ENCODE assay signal across 9 mouse cellular contexts in genomic region chr19:60468846-60469245, GRCm38 (mm10). TPM values are rescaled to one million over a fixed set of nuclear protein-coding genes. Genes with fewer than 3 reads are reported as not detected.
DNase-seq lines count a peak whose midpoint lies in the region; ATAC-seq lines count a peak whose summit lies in the region.
"Had no signal": no experiment of that assay in that cellular context is flagged by ENCODE, and none has a peak within 500 bp of the region (broad histone marks: within the 10 kb centered on the region; RNA-seq: fewer than 3 reads in every experiment).

No protein-coding gene starts in this region.

- intact Hi-C loops in gastrocnemius, postnatal 36 days (cut with DNase I) = no loop called here

- WGBS in midbrain, embryonic 14.5 days = under 1% methylated on average over 10 of the region's 10 CpGs

- DNase-seq in urinary bladder, postnatal 25 days (ENCODE audit: low spot score) = peak; percentile 33
- DNase-seq in urinary bladder, postnatal 10 days (ENCODE audit: low spot score) = no peak
- DNase-seq in embryo, embryonic 11.5 days (ENCODE audit: low read depth, low spot score) = peak; percentile 57
- DNase-seq in kidney, adult 9 months = peak; percentile 59
- DNase-seq in midbrain, embryonic 14.5 days = peak; percentile 72
- peak; percentile 25 for DNase-seq in yolk sac, embryonic 10.5 days (ENCODE audit: low spot score)
- DNase-seq in gastrocnemius, postnatal 36 days = no peak

- peak overlapping the region; percentile 13; the same call in 1 of the 2 replicates for H3K9ac ChIP-seq in midbrain, embryonic 14.5 days (replicated peaks; ENCODE audit: low read length)
- H3K9ac ChIP-seq: limb, embryonic 15.5 days had no signal

- peak overlapping the region; percentile 61 for H3K4me2 ChIP-seq in midbrain, embryonic 14.5 days (ENCODE audit: low read length)
- H3K4me2 ChIP-seq: limb, embryonic 15.5 days had no signal

- H3K4me1 ChIP-seq in midbrain, embryonic 14.5 days (ENCODE audit: control insufficient read depth, insufficient read depth, low read length) = peaks cover 4% of the 10 kb centered on the region

- H3K9me3 ChIP-seq in midbrain, embryonic 14.5 days (ENCODE audit: control insufficient read depth, low read length) = no peaks in the 10 kb centered on the region
- H3K9me3 ChIP-seq: limb, embryonic 15.5 days had no signal

- H3K36me3 ChIP-seq in midbrain, embryonic 14.5 days (ENCODE audit: control insufficient read depth, insufficient read depth, low read length) = no peaks in the 10 kb centered on the region
- H3K36me3 ChIP-seq: limb, embryonic 15.5 days had no signal

- peak overlapping the region; percentile 35 for H3K4me3 ChIP-seq in midbrain, embryonic 14.5 days (replicated peaks; ENCODE audit: low read depth, low read length)
- H3K4me3 ChIP-seq: limb, embryonic 15.5 days had no signal

- no peak for ATAC-seq in midbrain, embryonic 14.5 days (ENCODE audit: low FRiP score, low TSS enrichment)
- no peak for ATAC-seq in inflammation-experienced regulatory T-cells, adult 6 months

- no peak overlapping the region for H3K27ac ChIP-seq in midbrain, embryonic 14.5 days (replicated peaks; ENCODE audit: low read depth, low read length)
- H3K27ac ChIP-seq: limb, embryonic 15.5 days had no signal

- peaks cover 36% of the 10 kb centered on the region for H3K27me3 ChIP-seq in midbrain, embryonic 14.5 days (ENCODE audit: control insufficient read depth, insufficient read depth, low read length)

RNA-seq across cellular contexts. Expression of gene Prlhr, which starts 0.7 kb away (rescaled TPM):
- 0.32 and 0.36 TPM in 2 replicates for polyA plus RNA-seq in midbrain, embryonic 14.5 days (2014; fragmentation: Nextera tagmentation; extraction: Ambion mirVana)
- not detected for total RNA-seq in gastrocnemius, postnatal 36 days (2021)
- not detected for polyA plus RNA-seq in inflammation-experienced regulatory T-cells, adult 6 months (2017; shearing (Covaris generic))
- polyA plus RNA-seq: limb, embryonic 15.5 days had no signal

Comparison
In these comparisons a context has a peak if more than half of its experiments do, and no peak if none do; other contexts are left out.
1. DNase-seq: peak in urinary bladder, postnatal 25 days (single experiment), embryo, embryonic 11.5 days (single experiment), kidney, adult 9 months (single experiment), midbrain, embryonic 14.5 days (single experiment) and yolk sac, embryonic 10.5 days (single experiment); none in urinary bladder, postnatal 10 days (single experiment) and gastrocnemius, postnatal 36 days (0 of 2).